Mouse (Mus musculus): ENCODE results near the gene Dscaml1.

Dscaml1 gene

GRCm38 (mm10) chr9:45682461-45682998, 256.1 kb downstream of the Dscaml1 start:
- no peak for DNase-seq (ENCODE audit: low spot score)

- DNase-seq (ENCODE audit: low spot score): no peak
These were observed 267.2 kb downstream of the Dscaml1 start for GRCm38 (mm10) chr9:45693424-45694237.

- no peak for DNase-seq (ENCODE audit: low spot score)
These were observed 267.8 kb downstream of the Dscaml1 start for GRCm38 (mm10) chr9:45694256-45694655.

GRCm38 (mm10) chr9:45699171-45699570, 272.7 kb downstream of the Dscaml1 start:
- no peak for DNase-seq (ENCODE audit: low spot score)

- DNase-seq (ENCODE audit: low spot score): no peak
These were observed 276.8 kb downstream of the Dscaml1 start for GRCm38 (mm10) chr9:45703236-45703635.

GRCm38 (mm10) chr9:45704441-45704840, 278.0 kb downstream of the Dscaml1 start:
- DNase-seq (ENCODE audit: low spot score): no peak

- no peak for DNase-seq (ENCODE audit: low spot score)
These were observed 283.9 kb downstream of the Dscaml1 start for GRCm38 (mm10) chr9:45710300-45710699.

- DNase-seq (ENCODE audit: low spot score): no peak
These were observed 289.0 kb downstream of the Dscaml1 start for GRCm38 (mm10) chr9:45715387-45715786.

GRCm38 (mm10) chr9:45719997-45720396, 293.6 kb downstream of the Dscaml1 start:
- no peak for DNase-seq (ENCODE audit: low spot score)

- no peak for DNase-seq (ENCODE audit: low spot score)
These were observed 305.4 kb downstream of the Dscaml1 start for GRCm38 (mm10) chr9:45731851-45732250.

GRCm38 (mm10) chr9:45733246-45733645, 306.8 kb downstream of the Dscaml1 start:
- no peak for DNase-seq (ENCODE audit: low spot score)

- peak; percentile 41 for DNase-seq (ENCODE audit: low spot score)
These were observed 312.7 kb downstream of the Dscaml1 start for GRCm38 (mm10) chr9:45739001-45739701.

GRCm38 (mm10) chr9:45739702-45740583, 313.5 kb downstream of the Dscaml1 start:
- peak; percentile 61 for DNase-seq (ENCODE audit: low spot score)

GRCm38 (mm10) chr9:45740584-45740980, 314.2 kb downstream of the Dscaml1 start:
- no peak for DNase-seq (ENCODE audit: low spot score)

GRCm38 (mm10) chr9:45745451-45745850, 319.0 kb downstream of the Dscaml1 start:
- no peak for DNase-seq (ENCODE audit: low spot score)

GRCm38 (mm10) chr9:45749917-45750316, 323.5 kb downstream of the Dscaml1 start:
- no peak for DNase-seq (ENCODE audit: low spot score)

- DNase-seq (ENCODE audit: low spot score): peak; percentile 86
These were observed 328.1 kb downstream of the Dscaml1 start for GRCm38 (mm10) chr9:45754452-45755091.

- DNase-seq (ENCODE audit: low spot score): no peak
These were observed 339.8 kb downstream of the Dscaml1 start for GRCm38 (mm10) chr9:45766195-45766594.

- DNase-seq (ENCODE audit: low spot score): no peak
These were observed 340.7 kb downstream of the Dscaml1 start for GRCm38 (mm10) chr9:45767155-45767554.

- no peak for DNase-seq (ENCODE audit: low spot score)
These were observed 342.0 kb downstream of the Dscaml1 start for GRCm38 (mm10) chr9:45768421-45768820.

- no peak for DNase-seq (ENCODE audit: low spot score)
These were observed 343.2 kb downstream of the Dscaml1 start for GRCm38 (mm10) chr9:45769596-45769995.

GRCm38 (mm10) chr9:45774088-45774487, 347.7 kb downstream of the Dscaml1 start:
- no peak for DNase-seq (ENCODE audit: low spot score)

Measured in layer of hippocampus, adult 11-12 months (tissue).